Mouse (Mus musculus) stomach, embryonic 16.5 days (tissue): ENCODE results near the gene Cyp4f13. TPM values are rescaled to one million over a fixed set of nuclear protein-coding genes. Genes with fewer than 3 reads are reported as not detected.

Experiments
- ATAC-seq: fragments of 200-750 bp; cut with Nextera tagmentation; 2 replicates; pipeline ENCODE4 v1.8.0; 2017; ENCODE audit warnings: moderate number of reproducible peaks, moderate TSS enrichment; ENCODE audit not compliant: insufficient read depth, low FRiP score
- H3K27ac ChIP-seq: fragments of 300-500 bp; sonication (generic); 2 replicates; pipeline ENCODE4 v1.5.1; 2014; ENCODE audit warnings: low read length
- H3K27me3 ChIP-seq: fragments of 300-500 bp; sonication (generic); 2 replicates; pipeline ENCODE4 v1.6.1; 2014; ENCODE audit warnings: low read length, control low read depth, mixed read lengths; ENCODE audit not compliant: control insufficient read depth, insufficient read depth
- H3K36me3 ChIP-seq: fragments of 300-500 bp; sonication (generic); 2 replicates; pipeline ENCODE4 v1.6.1; 2014; ENCODE audit warnings: low read length; ENCODE audit not compliant: control insufficient read depth, insufficient read depth
- H3K4me1 ChIP-seq: fragments of 300-500 bp; sonication (generic); 2 replicates; pipeline ENCODE4 v1.6.1; 2014; ENCODE audit warnings: low read length, control low read depth, mixed read lengths; ENCODE audit not compliant: control insufficient read depth, insufficient read depth
- H3K4me2 ChIP-seq: fragments of 300-500 bp; sonication (generic); 2 replicates; pipeline ENCODE4 v1.6.1; 2014; ENCODE audit warnings: low read depth, low read length, mixed read lengths
- H3K4me3 ChIP-seq: fragments of 300-500 bp; sonication (generic); replicated peaks from 2 replicates; pipeline ENCODE4 v1.5.1; 2014; ENCODE audit warnings: mild to moderate bottlenecking, low read length
- H3K9ac ChIP-seq: fragments of 300-500 bp; sonication (generic); 2 replicates; pipeline ENCODE4 v1.6.1; 2014; ENCODE audit warnings: low read length
- H3K9me3 ChIP-seq: fragments of 300-500 bp; sonication (generic); replicated peaks from 2 replicates; pipeline ENCODE4 v1.6.1; 2016; ENCODE audit warnings: low read length, control low read depth; ENCODE audit not compliant: control insufficient read depth
- WGBS: fragments of 180-500 bp; shearing (Covaris S2); extraction: QIAGEN DNeasy Blood & Tissue Kit; methylation state at CpG from one replicate; pipeline ENCODE4 v1.1.7; 2014; 5-methylcytosine and 5-hydroxymethylcytosine counted together
- polyA plus RNA-seq: library from polyadenylated mRNA; unstranded; fragments of >200 nt; fragmentation: Nextera tagmentation; extraction: Ambion mirVana; gene quantifications from 2 replicates; pipeline ENCODE4 v1.2.1, GENCODE M21; 2015

The Cyp4f13 gene
- polyA plus RNA-seq, 1 experiment from 2014 or later, result 20.4 TPM

GRCm38 (mm10) chr17:32891239-32892180 is 55.7 kb downstream of the Cyp4f13 start, which contains the start of gene Zfp870:
Gene Zfp870, minus strand, starts transcription at chr17:32891642.
- peak; percentile 97 for ATAC-seq
- Histone ChIP-seq H3K9ac (peak within 1 kb of the TSS; percentile 90), H3K4me1 (peaks cover 8% of the 10 kb centered on the region; the same call in 1 of the 2 replicates), H3K4me3 (peak within 1 kb of the TSS; percentile 89), H3K27ac (peak within 1 kb of the TSS; percentile 92), H3K4me2 (peak within 1 kb of the TSS; percentile 77), H3K9me3 (no peaks in the 10 kb centered on the region), H3K36me3 (no peaks in the 10 kb centered on the region), H3K27me3 (no peaks in the 10 kb centered on the region)
- WGBS, result 12% methylated on average over 33 of the region's 33 CpGs

- Histone ChIP-seq H3K4me1 (peaks cover 8% of the 10 kb centered on the region; the same call in 1 of the 2 replicates), H3K4me3 (peak overlapping the region; percentile 89), H3K27me3 (no peaks in the 10 kb centered on the region), H3K36me3 (no peaks in the 10 kb centered on the region), H3K4me2 (peak overlapping the region; percentile 77), H3K9me3 (no peaks in the 10 kb centered on the region), H3K9ac (peak overlapping the region; percentile 90), H3K27ac (peak overlapping the region; percentile 92)
- 4% methylated on average over 11 of the region's 11 CpGs for WGBS
- peak; percentile 44 for ATAC-seq
Observed at GRCm38 (mm10) chr17:32890852-32891238, 56.4 kb downstream of the Cyp4f13 start.

GRCm38 (mm10) chr17:32889611-32890010 is 57.6 kb downstream of the Cyp4f13 start:
- Histone ChIP-seq H3K9ac (no peak overlapping the region), H3K9me3 (no peaks in the 10 kb centered on the region), H3K27ac (no peak overlapping the region), H3K4me3 (no peak overlapping the region), H3K27me3 (no peaks in the 10 kb centered on the region), H3K36me3 (no peaks in the 10 kb centered on the region), H3K4me2 (no peak overlapping the region), H3K4me1 (peaks cover 8% of the 10 kb centered on the region; the same call in 1 of the 2 replicates)
- WGBS, result 91% methylated on average over 6 of the region's 6 CpGs
- ATAC-seq, result no peak

- no peak overlapping the region for H3K4me3 ChIP-seq
- 87% methylated on average over 14 of the region's 14 CpGs for WGBS
- H3K4me2 ChIP-seq, result no peak overlapping the region
- 0 out of 2 replicates have a peak, but pooled peaks cover 4% of the 10 kb centered on the region for H3K9me3 ChIP-seq
- H3K27ac ChIP-seq, result no peak overlapping the region
- ATAC-seq, result no peak
- no peaks in the 10 kb centered on the region for H3K27me3 ChIP-seq
- H3K9ac ChIP-seq, result no peak overlapping the region
- H3K36me3 ChIP-seq, result peaks cover 17% of the 10 kb centered on the region; the same call in 1 of the 2 replicates
- no peaks in the 10 kb centered on the region for H3K4me1 ChIP-seq
Observed at GRCm38 (mm10) chr17:32880320-32881218, 66.6 kb downstream of the Cyp4f13 start.

- 0 out of 2 replicates have a peak, but pooled peaks cover 4% of the 10 kb centered on the region for H3K9me3 ChIP-seq
- 84% methylated on average over 11 of the region's 11 CpGs for WGBS
- peaks cover 12% of the 10 kb centered on the region; the same call in 1 of the 2 replicates for H3K36me3 ChIP-seq
- H3K27me3 ChIP-seq, result no peaks in the 10 kb centered on the region
- no peak overlapping the region for H3K27ac ChIP-seq
- H3K4me3 ChIP-seq, result no peak overlapping the region
- H3K4me2 ChIP-seq, result no peak overlapping the region
- H3K4me1 ChIP-seq, result no peaks in the 10 kb centered on the region
- H3K9ac ChIP-seq, result no peak overlapping the region
- ATAC-seq, result no peak
Observed at GRCm38 (mm10) chr17:32878773-32879172, 68.4 kb downstream of the Cyp4f13 start.

- WGBS, result 5% methylated on average over 22 of the region's 22 CpGs
- ATAC-seq, result 0 out of 2 replicates have a peak, but pooled peaks have one; percentile 33
- Histone ChIP-seq H3K4me3 (peak overlapping the region; percentile 18), H3K36me3 (0 out of 2 replicates have a peak, but pooled peaks cover 5% of the 10 kb centered on the region), H3K4me1 (no peaks in the 10 kb centered on the region), H3K4me2 (peak overlapping the region; percentile 35), H3K9ac (no peak overlapping the region), H3K9me3 (0 out of 2 replicates have a peak, but pooled peaks cover 4% of the 10 kb centered on the region), H3K27me3 (no peaks in the 10 kb centered on the region), H3K27ac (no peak overlapping the region)
Observed at GRCm38 (mm10) chr17:32877471-32878171, 69.6 kb downstream of the Cyp4f13 start.

Other genes with a start within 250 kb of the Cyp4f13 start
- 23.6 and 30.6 TPM in 2 replicates for gene Zfp871, start 159.1 kb downstream of the Cyp4f13 start, polyA plus RNA-seq
- gene Zfp811, start 137.5 kb downstream of the Cyp4f13 start, polyA plus RNA-seq, result 4.5 and 4.8 TPM in 2 replicates
- 7.9 and 9.4 TPM in 2 replicates for gene Zfp799, start 117.1 kb downstream of the Cyp4f13 start, polyA plus RNA-seq
- gene Zfp870, start 55.8 kb downstream of the Cyp4f13 start, polyA plus RNA-seq, result 5.8 and 6.7 TPM in 2 replicates
- 0.41 and 1.0 TPM in 2 replicates for gene Cyp4f14, start 30.1 kb downstream of the Cyp4f13 start, polyA plus RNA-seq
- 10.6 and 11.7 TPM in 2 replicates for gene Zfp472, start 18.4 kb upstream of the Cyp4f13 start, polyA plus RNA-seq
- 11.1 and 11.8 TPM in 2 replicates for gene Zfp952, start 45.7 kb upstream of the Cyp4f13 start, polyA plus RNA-seq
- gene Zfp763, start 86.0 kb upstream of the Cyp4f13 start, polyA plus RNA-seq, result 10.5 and 10.9 TPM in 2 replicates
- gene 4921501E09Rik, start 120.7 kb upstream of the Cyp4f13 start, polyA plus RNA-seq, result not detected in 2 replicates
- gene Zfp563, start 141.9 kb upstream of the Cyp4f13 start, polyA plus RNA-seq, result 6.9 and 7.9 TPM in 2 replicates
- gene Morc2b, start 192.3 kb upstream of the Cyp4f13 start, polyA plus RNA-seq, result not detected in 2 replicates
- gene Olfr55, start 221.0 kb upstream of the Cyp4f13 start, polyA plus RNA-seq, result not detected in 2 replicates
- not detected in 2 replicates for gene Olfr239, start 243.9 kb upstream of the Cyp4f13 start, polyA plus RNA-seq